Mouse (Mus musculus) adrenal gland, postnatal 36 days (tissue): Measurements from ENCODE around the gene Fbrsl1. TPM values are rescaled to one million over a fixed set of nuclear protein-coding genes. Genes with fewer than 3 reads are reported as not detected.
A peak's percentile ranks its signal among the peaks of the same experiment; 100 is the strongest.

Experiments
- DNase-seq, 2 experiments: peaks; one replicate each; pipeline ENCODE4 v3.0.0; 2021; ENCODE audit warnings: mixed read lengths in 1 of 2
- long read RNA-seq, 2 experiments: library from polyadenylated mRNA; stranded (forward); transcript quantifications; one replicate each; pipeline ENCODE4 v2.0.0; 2021; ENCODE audit warnings: borderline sequencing depth in 2 of 2
- total RNA-seq, 2 experiments: library from RNA; stranded (reverse); gene quantifications; 2 replicates each; pipeline ENCODE4 v1.2.3; 2021

The Fbrsl1 gene
- 10 to 100 TPM; 65.6 to 68.6 TPM for total RNA-seq
- long read RNA-seq, experiment 1, partial matches to known transcripts = 8 of 14 reads
- long read RNA-seq, experiment 1, other reads (novel, unspliced or antisense) = 3 of 14 reads
- long read RNA-seq, experiment 2, partial matches to known transcripts = 0 of 4 reads
- long read RNA-seq, experiment 2, other reads (novel, unspliced or antisense) = 1 of 4 reads

DNA sequence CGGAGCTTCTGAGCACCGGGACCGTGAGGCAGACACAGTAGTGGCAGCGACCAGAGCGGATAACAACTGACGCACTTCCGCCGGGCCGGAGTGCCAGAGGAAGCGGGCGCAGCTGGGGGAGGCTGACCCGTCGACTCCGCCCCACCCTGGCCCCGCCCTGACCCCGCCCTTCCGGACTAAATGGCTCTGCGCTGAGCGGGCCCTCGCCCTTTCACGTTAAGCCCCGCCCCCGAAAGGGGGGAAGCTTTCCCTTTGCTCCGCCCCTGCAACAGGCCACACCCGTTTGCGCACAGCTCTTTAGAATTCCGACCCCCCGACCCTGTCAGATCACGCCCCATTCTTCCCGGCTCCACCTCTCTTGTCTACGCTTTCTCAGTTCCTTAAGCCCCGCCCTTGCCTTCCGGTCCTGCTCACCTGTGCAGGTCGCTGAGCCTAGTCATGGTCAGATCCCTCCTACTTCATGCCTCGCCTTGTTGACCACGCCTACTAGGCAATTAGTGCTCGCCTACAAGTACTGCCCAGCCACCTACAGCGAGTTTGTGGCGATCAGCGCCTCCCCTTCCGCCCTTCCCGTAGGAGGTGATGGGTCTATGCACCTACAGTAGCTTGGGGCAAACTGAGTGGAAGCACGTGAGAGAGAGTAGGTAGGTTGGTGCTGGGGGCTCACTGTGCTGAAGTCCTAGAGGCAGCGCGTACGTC lies at the start of gene Fbrsl1:
Fbrsl1 (minus strand) TSS at position 68 of the 699 bp plus-strand sequence.
- peak; percentile 97 to 99 for DNase-seq

- no peak for DNase-seq
These were observed 49.8 kb upstream of the Fbrsl1 start for GRCm38 (mm10) chr5:110498071-110498470.

DNA sequence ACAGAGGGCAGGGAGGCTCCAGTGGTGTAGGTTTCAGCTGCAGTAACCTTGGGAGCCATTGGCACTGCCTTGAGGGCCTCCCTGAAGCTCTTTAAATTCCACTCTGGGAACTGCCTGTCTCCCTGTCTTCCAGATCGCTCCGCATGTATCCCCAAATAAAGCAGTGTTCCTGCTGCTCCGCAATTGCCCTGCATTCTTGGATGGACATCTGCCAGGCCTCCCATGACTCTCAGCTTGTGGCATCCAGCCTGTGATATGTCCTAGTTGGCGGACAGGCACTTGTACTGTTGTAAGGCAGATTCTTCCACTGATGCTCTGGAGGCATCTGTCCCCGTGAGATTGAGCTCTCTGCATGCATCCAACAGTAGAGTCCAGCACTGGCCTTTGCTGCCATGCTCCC lies 49.3 kb upstream of the Fbrsl1 start:
- peak; percentile 44 to 56 for DNase-seq

DNA sequence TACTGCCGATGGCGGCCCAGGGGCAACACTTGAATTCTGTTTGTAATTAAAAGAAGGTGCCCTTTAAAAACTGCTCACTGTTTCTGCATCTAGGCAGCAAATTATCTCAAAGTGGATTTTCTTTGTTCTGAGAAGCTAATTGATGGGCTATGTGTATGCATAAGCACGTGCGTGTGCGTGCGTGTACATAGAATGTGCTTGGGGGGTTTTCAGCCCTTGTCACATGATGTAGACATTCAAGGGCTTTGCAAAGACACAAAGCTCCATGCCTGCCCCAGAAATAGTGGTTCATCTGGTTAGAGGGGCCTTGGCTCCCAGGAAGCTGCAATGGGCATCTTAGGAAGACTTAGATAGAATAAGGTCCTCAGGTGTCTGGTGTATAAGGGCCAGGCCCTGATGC lies 46.7 kb upstream of the Fbrsl1 start:
- DNase-seq = no peak

DNA sequence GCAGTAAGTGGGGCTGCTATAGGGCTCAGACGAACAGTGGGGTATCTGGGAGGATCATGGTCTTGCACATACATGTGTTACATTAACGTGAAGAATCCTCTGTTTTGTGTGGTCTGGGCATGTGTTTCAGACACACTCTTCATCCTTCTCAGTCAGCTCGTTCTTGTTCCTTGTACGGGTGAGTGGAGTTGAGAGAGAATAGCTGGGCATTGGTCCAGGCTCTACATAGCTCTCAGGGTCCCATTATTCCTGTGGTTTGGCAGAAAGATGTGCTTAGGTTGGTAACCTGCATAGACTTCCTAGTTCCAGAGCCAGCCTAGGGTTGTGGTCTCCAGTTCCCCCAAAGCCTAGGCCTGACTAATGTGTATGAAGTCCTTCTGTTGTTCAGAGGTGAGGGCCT lies 46.1 kb upstream of the Fbrsl1 start:
- no peak for DNase-seq

GRCm38 (mm10) chr5:110493785-110494184 lies 45.5 kb upstream of the Fbrsl1 start:
- peak; percentile 79 to 83 for DNase-seq

DNA sequence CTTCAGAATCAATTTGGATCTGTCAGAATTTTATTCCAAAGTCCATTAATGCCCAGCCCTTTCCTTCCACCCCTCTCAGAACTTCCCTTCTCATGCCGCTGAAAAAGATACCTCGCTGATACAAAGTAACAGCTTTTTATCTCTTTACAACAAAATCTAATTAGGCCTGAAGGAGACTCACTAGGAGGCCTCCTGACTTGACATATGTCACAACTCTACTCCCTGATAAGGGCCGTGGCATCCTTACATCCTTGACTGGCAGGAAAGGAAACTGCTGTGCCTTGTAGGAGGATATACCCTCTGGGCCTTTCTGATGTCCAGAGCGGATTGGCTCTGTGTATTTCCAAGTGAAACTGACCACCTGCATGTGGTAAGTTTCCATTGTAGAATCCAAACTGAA lies 41.3 kb upstream of the Fbrsl1 start:
- DNase-seq = no peak

- DNase-seq = no peak
These were observed 39.6 kb upstream of the Fbrsl1 start for GRCm38 (mm10) chr5:110487943-110488342.

GRCm38 (mm10) chr5:110486674-110487334 lies 38.5 kb upstream of the Fbrsl1 start:
- DNase-seq = no peak

DNA sequence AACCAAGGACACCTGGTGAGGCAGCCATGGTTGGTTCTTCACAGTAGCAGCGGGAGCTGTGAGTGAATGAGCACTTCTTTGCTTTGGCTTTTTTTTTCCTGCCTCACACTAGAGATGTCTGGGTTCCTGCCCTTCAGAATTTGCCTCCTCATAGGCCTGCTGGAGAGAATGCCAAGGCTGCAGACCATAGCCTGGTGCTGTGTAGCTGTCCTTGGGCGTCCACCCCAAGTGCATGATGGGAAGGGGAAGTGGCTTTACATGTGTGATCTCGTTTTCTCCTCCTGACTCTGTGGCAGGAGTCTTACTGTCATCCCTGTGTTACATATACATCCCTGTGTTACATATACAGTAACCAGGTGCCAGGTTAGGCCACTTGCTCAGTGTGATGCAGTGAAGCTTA lies 36.4 kb upstream of the Fbrsl1 start:
- DNase-seq = peak; percentile 38 to 55

DNA sequence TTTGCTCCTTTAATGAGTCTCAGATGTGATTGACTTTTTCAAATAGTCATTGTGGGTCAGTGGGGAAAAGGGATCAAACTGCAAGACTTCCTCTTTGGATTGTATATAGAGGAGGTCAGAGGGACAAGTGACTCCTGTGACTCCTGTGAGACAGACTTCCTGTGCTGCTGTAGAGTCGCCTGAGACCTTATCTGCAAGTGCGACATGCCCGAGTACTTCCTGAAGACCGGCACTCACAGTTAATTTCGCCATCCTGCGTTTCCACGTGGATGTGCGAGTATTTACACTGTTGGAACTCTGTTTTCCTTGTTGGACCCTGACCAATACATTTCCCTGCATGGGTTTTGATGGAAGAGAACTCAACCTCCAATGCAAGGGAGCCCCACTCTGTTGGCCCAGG lies 30.9 kb upstream of the Fbrsl1 start:
- DNase-seq = no peak

DNA sequence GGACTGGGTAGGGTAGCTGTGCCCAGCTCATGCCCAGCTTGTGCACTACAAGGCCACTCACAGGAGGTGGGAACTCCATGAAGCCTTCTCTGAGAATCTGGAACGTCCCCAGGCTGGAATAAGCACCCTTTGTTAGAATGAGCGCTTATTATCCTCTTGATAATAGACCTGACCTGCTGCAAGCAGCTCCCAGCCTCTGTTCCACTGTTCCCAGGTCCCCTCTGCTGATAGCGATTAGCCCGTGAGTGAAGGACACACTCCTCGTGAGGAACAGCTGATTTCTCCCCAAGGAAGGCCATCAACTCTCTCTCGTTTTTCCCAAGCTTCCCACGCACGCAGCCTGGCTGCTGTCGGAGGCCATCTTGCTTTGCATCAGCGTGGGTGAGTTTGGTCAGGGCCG lies 25.9 kb upstream of the Fbrsl1 start:
- DNase-seq = no peak

GRCm38 (mm10) chr5:110472834-110473233 lies 24.5 kb upstream of the Fbrsl1 start:
- DNase-seq = no peak

DNA sequence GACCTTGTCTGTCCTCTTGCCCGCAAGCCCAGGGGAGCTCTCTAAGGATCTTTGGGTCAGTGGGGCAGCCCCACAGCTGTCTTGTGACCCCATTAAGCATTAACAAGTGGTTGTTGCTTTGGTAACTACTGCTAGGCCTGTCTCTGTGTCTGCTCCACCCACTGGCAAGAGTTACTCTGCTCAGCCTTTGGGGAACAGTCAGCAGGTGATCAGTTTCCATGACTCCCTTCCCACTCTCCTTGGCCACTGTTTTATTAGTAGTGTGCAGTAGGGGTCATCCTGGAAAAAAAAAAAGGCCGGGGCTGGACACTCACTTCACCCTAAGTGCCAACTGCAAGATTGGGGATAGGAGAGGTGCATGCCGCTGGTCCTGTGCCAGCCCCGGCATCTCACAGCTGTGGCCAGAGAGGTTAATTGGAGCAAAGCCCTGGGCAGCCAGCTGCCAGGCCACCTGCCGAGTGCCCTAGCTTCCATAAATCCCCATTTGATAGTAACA lies 23.7 kb upstream of the Fbrsl1 start:
- DNase-seq = no peak

DNA sequence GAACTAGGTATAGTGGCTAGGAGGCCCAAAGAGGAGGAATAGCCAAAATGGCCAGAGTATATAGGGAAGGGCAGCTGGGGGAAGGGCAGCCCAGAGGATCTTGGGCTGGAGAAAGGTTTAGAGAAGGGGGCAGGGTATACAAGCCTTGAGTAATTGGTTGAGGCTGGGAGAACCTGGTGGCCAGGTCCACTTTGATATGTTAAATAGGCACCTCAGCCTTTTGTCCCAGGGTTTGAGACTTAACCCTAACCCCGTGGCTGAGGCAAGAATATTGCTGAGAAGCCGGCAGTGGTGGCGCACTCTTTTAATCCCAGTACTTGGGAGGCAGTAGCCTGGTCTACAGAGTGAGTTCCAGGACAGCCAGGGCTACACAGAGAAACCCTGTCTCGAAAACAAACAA lies 23.0 kb upstream of the Fbrsl1 start:
- DNase-seq = no peak

DNA sequence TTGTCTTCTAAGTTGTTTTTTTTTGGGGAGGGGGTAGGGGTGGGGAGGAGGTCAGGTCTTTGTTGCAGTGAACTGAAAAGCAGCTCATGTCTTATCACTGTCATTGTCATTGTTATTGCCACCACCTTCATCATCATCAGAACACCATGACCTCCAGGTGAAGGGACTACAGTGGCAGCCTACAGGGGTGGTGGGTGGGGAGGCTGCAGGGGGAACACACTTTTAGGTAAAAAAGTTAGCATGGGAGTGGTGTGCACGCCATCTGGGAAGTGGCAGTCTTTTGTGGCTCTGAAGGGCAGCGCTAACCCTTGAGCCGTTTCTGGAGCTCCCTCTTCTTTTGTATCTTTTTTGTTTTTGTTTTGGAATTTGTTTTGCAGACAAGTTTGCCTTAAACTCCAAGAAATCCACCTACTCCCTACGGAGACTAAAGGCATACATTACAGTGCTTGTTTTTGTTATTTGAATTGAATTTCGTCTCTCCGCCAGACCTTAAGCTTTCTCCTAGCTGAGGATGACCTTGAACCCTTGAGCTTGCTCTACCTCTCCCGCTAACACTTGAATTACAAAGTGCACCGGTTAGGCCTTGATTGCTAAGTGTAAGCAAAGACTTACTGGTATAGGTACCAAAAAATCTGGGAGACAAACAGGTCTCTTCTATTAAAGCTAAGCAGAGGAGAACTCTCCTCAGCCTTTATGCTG lies 21.1 kb upstream of the Fbrsl1 start:
- DNase-seq = no peak

DNA sequence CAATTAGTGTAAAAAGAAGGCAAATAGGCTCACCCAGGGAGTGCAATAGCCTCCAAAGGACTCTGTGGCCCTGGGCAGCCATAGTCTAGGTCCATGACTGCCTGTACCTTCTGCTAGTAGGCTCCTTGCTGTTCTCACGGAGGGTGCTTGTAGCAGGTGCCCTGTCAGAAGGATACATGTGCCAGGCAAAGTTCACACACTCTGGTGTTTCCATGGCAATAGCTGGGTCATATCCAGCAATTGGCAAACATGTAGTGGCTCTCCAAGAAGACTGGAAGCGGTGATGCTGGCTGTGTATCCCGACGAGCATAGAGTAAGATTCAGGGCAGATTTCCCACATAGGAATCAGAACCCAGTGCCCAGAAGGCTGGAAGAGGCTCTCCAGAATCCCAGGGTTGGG lies 20.0 kb upstream of the Fbrsl1 start:
- DNase-seq = no peak

- no peak for DNase-seq
These were observed 19.4 kb upstream of the Fbrsl1 start for GRCm38 (mm10) chr5:110467725-110468124.

DNA sequence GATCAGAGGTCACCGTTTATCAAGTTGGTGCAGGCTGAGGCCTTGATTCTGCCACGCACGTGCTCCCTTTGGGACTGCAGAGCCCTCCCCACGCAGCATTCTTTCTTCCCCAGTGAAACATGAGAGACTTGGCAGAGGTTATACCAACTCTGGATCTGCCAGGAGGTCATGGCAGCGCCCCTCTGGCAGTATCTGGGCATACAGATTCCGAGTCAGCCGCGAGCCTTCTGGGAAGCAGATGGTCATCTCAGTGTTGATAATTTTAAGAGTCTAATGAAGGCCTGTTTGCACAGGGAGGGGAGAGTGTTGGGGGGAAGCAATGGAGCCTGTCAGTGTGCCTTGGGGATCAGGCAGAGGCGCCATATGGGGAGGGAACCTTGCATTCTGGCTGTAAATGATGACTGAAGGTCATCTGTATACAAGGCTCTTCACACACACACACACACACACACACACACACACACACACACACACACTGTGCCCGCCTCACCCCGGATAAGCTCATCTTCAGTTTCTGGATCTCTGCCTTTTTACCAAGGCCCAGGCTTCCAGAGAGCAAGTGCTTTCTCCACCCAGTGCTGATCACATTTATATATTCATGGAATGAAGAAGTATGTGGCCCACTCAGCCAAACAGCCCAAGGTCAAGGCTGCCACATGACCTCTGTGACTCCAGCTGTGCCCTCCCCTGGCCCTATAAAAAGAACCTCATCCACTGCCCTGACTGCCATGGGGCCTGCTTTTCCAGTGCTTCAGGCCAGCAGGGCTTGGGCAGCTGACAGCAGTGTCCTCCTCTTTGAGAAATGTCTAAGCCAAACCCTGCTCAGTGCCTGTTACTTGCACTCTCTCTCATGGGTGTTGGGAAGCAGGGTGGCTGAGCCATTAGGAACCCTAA lies 18.5 kb upstream of the Fbrsl1 start:
- peak; percentile 58 to 62 for DNase-seq

DNA sequence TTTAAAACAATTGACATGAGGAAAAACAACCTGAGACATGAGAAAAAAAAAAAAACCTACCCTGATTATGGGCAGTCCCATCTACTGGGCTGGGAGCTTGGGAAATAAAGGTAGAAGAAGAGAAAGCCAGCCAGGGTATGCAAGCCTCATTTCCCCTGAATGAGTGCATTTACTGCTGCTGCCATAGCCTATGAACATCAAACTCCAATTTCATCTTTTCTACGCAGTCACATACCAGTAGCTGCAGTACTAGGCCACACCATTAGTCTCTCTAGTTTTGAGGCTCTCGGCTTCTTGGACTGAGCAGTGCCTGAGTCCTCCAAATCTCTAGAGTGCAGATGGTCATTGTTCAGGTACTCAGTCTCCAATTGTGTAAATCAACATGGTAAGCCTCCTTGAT lies 14.3 kb upstream of the Fbrsl1 start:
- no peak for DNase-seq

DNA sequence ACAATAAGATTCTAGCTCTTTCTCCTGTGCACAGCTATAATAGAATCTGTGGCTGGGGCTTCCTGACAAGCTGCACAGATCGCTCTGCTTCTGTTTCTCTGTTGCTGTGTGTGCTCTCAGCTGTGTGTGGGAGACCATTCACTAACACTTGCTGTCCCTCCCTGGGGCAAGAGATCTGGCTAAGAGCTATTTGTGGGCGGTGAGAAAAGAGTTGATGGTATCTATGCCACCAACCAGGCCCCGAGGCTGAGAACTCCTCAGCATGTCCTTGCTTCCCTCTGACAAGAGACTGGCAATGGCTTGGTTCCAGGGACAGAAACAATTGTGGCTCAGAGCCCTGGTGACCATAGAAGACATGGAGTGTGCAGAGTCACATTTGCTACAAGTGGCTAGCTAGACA lies 10.6 kb upstream of the Fbrsl1 start:
- peak; percentile 67 to 77 for DNase-seq

DNA sequence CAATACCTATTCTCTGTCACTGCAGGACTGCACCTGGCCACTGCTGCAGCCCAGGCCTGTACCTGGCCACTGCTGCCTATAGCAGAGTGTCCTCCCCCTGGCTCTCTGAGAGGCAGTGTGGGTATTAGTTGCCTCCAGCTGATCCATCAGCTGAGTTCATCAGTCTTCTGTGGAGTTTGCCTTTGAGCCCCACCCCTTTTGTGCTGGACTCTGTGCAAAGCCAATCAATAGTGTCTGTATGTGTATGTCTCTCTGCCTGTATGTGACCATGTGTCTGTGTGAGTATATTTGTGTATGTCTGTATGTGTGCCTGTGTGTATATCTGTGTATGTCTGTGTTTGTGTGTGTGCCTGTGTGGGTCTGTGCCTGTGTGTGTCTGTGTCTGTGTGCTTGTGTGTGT lies 7.0 kb upstream of the Fbrsl1 start:
- DNase-seq = no peak
